Mouse (Mus musculus) testis, postnatal 10 days (tissue): ENCODE data around the gene Slc2a9.

Experiments
- DNase-seq: peaks from one replicate; pipeline ENCODE4 v3.0.0; 2021; ENCODE audit warnings: low spot score

The Slc2a9 gene

DNA sequence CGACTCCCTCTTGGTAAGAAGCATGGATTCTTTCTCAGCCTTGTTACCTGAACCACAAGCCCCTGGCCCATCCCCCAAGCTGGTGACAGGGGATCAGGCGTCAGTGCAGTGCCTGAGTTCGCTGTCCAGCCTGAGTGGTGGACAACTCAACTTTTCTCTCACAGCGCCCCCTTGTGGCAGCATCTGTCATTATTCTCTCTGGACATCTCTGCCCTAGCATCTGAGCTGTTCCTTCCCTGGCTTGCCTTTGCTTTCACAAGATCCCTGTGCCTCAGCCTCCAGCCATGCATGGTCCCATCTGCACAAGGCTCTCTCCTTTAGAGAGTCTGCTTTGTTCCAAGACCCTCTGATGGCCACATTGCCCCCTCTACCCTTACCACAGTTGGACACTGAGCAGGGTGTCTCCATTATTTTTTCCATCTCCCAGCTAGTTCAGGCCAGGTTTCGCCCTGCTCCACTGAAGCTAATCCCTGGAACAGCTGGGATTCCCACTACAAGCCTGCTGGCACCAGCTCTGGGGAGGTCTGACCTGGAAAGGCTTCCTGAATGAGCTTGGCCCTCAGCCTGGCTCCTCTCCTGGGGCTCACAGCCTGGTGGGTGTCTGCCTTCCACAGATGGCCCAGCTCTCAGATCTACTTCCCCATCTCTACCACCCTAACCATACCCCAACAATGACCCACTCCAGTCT lies 32.9 kb downstream of the Slc2a9 start:
- DNase-seq = peak; percentile 92

DNA sequence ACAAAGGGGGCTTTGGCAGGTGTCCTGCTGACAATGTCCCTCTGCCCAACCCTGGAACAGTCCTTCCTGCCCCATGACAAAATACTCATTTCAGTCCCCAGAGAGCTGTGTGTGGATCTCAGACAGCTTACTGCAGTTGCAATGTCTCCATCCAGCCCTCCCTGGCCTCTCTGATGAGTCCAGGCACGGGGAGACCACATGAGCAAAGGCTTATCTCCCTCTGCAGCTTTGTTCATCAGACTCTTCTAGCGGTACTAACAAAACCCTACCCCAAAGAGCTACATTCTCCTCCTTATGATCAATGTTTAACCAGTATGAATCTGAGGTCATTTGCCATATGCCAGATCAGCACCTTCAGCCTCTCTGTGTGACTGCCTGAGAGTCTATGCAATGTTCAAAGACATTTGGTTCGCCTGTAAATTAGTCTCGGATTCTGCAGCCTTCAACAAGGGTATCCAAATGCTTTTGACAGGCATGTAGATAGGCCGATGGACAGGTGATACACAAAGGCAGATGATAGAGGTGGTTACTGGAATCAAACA lies 36.3 kb downstream of the Slc2a9 start:
- peak; percentile 5 for DNase-seq

DNA sequence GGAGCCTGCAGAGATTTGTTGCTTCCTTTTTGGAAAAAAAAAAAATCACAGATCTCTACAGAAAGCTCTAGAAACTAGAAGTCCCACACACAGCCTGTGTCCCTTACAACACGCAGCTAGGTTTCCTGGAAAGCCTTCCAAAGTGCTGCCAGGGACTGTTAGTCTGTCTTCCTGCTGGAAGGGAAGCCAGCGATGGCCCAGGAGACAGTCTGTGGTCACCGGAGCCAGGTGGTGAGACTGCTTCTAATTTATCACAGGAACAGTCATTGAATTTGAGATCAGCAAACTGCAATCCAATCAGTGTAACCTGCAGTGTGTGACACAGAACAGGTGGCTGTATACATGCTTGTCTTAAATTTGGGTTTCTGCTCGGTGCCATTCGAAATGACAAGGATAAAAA lies 41.7 kb downstream of the Slc2a9 start:
- DNase-seq = no peak

DNA sequence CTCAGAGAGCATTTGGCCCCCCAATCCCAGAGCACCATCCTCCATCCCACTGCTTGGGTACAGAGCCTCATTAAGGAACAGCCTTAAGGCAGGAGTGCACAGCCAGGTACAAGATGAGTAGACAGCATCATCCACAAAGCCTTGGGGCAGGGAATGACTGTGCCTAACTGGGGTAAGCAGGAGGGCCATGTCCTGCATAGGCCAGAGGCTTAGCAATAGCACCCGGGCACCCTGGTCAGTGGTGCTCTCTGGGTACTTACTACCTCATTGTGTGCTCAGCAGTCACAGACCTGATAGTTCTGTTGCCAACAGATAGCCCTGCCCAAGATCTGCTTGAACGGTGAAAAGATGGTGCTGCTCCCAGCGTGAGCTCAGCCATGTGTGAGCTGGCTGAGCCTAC lies 52.0 kb downstream of the Slc2a9 start:
- DNase-seq = peak; percentile 30

DNA sequence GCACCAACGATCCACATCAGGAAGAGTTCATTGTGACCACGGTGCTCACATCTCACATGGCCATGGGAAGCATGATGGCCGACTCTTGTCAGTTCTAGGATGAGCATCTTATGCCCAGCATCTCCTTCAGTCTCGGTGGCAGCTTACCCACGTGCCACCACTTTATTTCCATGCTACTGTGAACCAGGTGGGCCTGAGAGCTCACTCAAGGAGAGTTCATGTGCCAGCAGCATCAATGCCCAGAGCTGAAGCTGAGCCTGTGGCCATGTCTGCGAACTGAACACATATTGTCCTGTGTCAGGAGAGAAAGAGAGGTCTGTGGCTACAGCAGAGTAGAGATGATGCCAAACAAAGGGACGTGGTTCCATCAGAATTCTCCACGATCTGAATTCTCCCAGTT lies 53.3 kb downstream of the Slc2a9 start:
- no peak for DNase-seq

GRCm38 (mm10) chr5:38448121-38448520 lies 54.8 kb downstream of the Slc2a9 start:
- no peak for DNase-seq

- DNase-seq = no peak
These were observed 56.5 kb downstream of the Slc2a9 start for GRCm38 (mm10) chr5:38446316-38446975.

DNA sequence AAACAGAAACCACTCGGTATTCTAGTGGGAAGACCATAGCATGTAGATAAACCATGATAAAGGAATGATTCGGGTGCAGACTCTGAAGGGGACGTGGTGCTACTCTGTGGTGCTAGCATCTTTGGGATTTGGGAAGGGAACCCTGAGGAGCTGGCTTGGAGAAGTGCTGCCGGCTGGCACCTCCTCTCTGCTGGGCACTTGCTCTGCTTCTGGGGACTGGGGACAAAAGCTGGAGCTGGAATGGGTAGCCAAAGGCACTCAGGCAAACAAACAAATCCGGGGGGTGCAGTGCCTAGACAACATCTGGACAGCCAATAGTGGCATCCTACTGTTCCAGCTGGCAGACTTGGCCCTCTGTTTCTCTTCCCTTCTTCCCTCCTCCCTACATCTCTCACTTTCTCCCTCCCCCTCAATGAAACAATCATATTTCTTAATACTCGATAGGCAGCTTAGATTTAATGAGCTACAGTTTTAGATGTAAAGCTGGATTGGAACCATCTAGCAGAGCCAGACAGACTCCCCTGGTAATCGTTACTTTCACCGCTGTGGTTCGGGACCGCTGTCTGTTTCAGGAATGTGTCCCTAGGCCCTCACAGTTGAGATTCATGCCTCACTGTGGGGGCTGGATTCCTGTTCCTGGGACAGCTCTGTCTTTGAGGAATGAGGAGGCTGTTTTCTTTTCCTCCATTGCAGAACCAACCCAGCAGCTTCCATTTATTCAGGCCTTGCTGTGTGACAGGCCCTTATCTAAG lies 61.7 kb downstream of the Slc2a9 start:
- DNase-seq = no peak

GRCm38 (mm10) chr5:38440252-38441005 lies 62.5 kb downstream of the Slc2a9 start:
- no peak for DNase-seq

- no peak for DNase-seq
These were observed 66.3 kb downstream of the Slc2a9 start for GRCm38 (mm10) chr5:38436681-38437080.

GRCm38 (mm10) chr5:38434875-38435274 lies 68.1 kb downstream of the Slc2a9 start:
- no peak for DNase-seq

GRCm38 (mm10) chr5:38431201-38431600 lies 71.7 kb downstream of the Slc2a9 start:
- DNase-seq = no peak

DNA sequence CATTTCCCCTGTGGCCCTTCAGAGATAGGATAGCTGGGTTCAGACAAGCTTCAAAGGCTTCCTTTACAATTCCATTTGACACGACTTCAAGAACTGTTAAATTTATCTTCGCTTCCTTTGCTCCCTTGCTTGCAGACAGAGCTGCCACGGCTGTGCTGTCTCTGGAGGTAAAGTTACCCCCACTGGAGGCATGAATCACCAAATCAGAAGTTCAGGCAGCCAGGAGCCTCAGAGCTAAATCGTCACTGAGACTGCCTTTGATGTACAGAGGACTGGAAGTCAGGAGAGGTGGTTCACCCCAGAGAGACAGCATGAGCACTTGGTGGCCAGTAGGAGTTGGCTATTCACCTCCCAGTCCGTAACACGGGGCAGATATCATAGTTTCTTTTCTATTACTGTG lies 73.8 kb downstream of the Slc2a9 start:
- DNase-seq = no peak

DNA sequence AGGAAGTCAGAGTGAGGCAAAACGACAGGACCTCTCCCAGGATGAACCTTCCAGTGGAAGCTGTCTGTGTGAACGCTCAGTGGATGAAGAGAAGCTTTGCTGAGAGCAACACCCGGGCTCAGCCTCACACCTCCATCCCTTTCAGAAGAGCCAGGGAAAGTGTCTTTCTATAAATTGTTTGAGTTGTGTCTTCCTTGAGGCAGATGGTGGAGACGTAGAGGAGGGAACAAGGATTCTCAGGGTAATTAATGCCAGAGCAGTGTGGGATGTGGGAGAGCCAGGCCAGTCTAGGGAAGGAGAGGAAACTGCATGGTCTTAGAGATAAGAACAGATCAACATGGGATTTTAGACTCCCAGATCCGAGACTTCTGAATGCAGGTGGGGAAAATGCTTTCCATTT lies 75.2 kb downstream of the Slc2a9 start:
- no peak for DNase-seq

GRCm38 (mm10) chr5:38425569-38425968 lies 77.4 kb downstream of the Slc2a9 start:
- DNase-seq = no peak

- DNase-seq = no peak
These were observed 80.5 kb downstream of the Slc2a9 start for GRCm38 (mm10) chr5:38422426-38422825.

GRCm38 (mm10) chr5:38418799-38419198 lies 84.1 kb downstream of the Slc2a9 start:
- DNase-seq = no peak

DNA sequence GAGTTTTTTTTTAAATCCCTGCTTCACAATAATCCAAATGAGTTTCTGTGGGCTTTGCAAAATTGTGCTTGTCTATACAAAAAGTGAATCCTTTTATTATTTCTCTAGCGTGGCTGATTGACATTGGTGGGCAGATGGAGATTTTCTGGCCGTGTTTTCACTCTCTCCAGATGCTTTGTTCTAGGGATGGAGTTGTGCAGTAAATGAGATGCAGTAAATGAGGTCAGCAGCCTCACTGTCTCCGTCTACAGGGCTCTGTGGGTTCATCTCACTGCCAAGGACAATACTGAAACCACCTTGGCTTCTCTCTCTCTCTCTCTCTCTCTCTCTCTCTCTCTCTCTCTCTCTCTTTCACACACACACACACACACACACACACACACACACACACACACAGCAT lies 99.3 kb downstream of the Slc2a9 start:
- DNase-seq = no peak

DNA sequence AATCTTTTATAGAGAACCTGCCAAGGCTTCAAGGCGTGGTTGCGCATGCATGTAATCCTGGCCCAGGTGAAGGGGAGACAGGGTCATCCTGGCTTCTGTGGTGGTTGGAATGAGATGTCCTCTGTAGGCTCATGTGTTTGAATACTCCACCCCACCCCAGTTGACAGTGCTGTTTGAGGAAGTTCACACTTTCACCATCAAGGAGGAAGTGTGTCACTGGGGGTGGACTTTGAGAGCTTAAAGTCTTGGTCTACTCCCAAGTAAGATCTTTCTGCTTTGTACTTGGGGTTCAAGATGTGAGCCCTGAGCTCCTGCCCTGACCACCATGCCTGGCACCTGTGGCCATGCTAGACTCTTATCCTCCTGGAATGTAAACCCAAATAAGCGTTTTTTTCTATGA lies 100.7 kb downstream of the Slc2a9 start:
- DNase-seq = no peak

- DNase-seq = no peak
These were observed 114.1 kb downstream of the Slc2a9 start for GRCm38 (mm10) chr5:38388857-38389256.

GRCm38 (mm10) chr5:38388420-38388823 lies 114.5 kb downstream of the Slc2a9 start:
- no peak for DNase-seq

DNA sequence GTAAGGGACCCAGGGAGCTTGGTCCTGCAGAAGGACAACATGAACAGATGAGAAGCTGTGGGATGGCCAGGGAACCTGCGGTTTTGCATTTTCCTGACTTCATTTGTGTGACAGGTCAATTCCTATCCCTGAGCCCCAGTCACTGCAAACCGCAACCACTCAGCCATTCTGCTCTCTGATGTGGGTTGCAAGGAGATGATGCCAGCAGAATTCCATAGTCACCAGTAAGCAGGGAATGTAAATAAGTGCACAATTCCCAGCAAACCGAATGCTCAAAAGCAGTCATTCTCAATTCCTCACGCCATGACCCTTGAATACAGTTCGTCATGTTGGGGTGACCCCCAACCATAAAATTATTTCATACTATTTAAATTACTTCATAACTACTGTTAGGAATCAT lies 123.0 kb downstream of the Slc2a9 start:
- no peak for DNase-seq
